Mouse (Mus musculus): ENCODE measurements around the gene Pigf.
"Not testable (repeated sequence)": the region's sequence is repeated elsewhere in the genome, so short reads cannot be mapped to it uniquely, and the experiment has no call there.

Pigf gene

DNA sequence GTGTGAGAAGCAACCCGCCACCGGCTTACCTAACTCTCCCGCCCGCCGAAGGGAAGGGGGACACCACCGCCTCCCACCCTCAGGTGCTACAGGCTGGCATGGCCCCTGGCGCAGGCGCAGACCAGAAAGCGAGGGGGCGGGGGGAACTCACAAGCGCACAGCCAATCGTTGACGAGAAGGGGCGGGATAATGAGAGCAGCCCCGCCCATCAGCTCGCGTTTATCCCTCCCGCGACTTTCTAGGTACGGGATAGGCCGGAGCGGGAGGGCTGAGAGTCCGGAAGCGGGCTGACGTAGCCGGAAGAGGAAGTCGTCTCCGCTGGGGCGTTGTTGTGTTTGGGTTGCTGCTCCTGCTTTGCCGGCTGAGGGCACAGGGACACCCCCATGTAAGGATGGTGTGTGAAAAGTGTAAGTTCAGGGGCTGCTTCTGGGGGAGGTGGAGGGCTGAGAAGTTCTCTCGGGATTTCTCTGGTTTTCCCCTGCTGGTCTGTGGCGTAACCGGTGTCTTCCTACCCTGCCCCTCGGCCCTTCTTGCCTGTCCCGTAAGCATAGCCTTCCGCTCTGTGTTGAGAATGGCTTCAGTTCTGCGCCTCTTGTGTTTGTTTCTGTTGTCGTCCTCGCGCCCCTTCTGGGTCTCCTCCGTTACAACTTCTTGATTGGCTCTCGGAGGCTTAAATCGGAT, at the start of gene Pigf, which contains the start of gene Cript:
Pigf (minus strand) TSS at position 138 of the 681 bp plus-strand sequence.
Cript (plus strand) TSS at position 282 of the 681 bp plus-strand sequence.
- Histone ChIP-seq H3K4me1 (replicated peaks; ENCODE audit: low read depth, low read length) (peaks cover 21% of the 10 kb centered on the region), H3K9me3 (ENCODE audit: low read length) (no peaks in the 10 kb centered on the region), H3K36me3 (ENCODE audit: insufficient read depth, low read length) (peaks cover 43% of the 10 kb centered on the region), H3K4me3 (replicated peaks; ENCODE audit: low read length) (peak within 1 kb of the TSS; percentile 95), H3K27me3 (ENCODE audit: insufficient read depth, low read length) (no peaks in the 10 kb centered on the region)
- TF ChIP-seq POU5F1 (IDR thresholded peaks at IDR 0.05; ENCODE audit: borderline replicate concordance, low read length), result no peak
- TF ChIP-seq CTCF (conservative IDR thresholded peaks at IDR 0.05; ENCODE audit: low read length), result no peak
- no peak for TF ChIP-seq NANOG (IDR thresholded peaks at IDR 0.05; ENCODE audit: borderline replicate concordance, low read length)

DNA sequence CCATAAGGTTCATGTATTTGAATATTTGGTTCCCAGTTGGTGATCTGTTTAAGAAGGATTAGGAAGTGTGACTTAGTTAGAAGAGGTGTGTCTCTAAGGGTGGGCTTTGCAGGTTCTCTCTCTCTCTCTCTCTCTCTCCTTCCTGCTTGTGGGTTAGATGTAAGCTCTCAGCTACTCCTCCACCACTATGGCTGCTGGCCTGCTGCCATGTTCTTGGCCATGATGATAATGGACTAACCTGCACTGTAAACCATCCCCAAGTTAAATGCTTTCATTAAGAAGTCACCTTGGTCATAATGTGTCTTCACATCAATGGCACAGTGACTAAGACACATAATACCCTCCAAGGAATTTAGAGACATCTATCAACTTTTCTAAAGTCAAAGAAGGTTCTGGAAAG, 48.3 kb upstream of the Pigf start:
- no peak overlapping the region for H3K4me3 ChIP-seq (replicated peaks; ENCODE audit: low read length)
- no peaks in the 10 kb centered on the region for H3K27me3 ChIP-seq (ENCODE audit: insufficient read depth, low read length)
- TF ChIP-seq POU5F1 (IDR thresholded peaks at IDR 0.05; ENCODE audit: borderline replicate concordance, low read length) (no peak), NANOG (IDR thresholded peaks at IDR 0.05; ENCODE audit: borderline replicate concordance, low read length) (no peak), CTCF (conservative IDR thresholded peaks at IDR 0.05; ENCODE audit: low read length) (no peak)
- no peaks in the 10 kb centered on the region for H3K9me3 ChIP-seq (ENCODE audit: low read length)
- no peaks in the 10 kb centered on the region for H3K4me1 ChIP-seq (replicated peaks; ENCODE audit: low read depth, low read length)
- H3K36me3 ChIP-seq (ENCODE audit: insufficient read depth, low read length), result no peaks in the 10 kb centered on the region

GRCm38 (mm10) chr17:87072766-87073440, 47.7 kb upstream of the Pigf start:
- Histone ChIP-seq H3K4me1 (replicated peaks; ENCODE audit: low read depth, low read length) (no peaks in the 10 kb centered on the region), H3K36me3 (ENCODE audit: insufficient read depth, low read length) (no peaks in the 10 kb centered on the region), H3K4me3 (replicated peaks; ENCODE audit: low read length) (no peak overlapping the region), H3K27me3 (ENCODE audit: insufficient read depth, low read length) (no peaks in the 10 kb centered on the region), H3K9me3 (ENCODE audit: low read length) (no peaks in the 10 kb centered on the region)
- TF ChIP-seq CTCF (conservative IDR thresholded peaks at IDR 0.05; ENCODE audit: low read length), result no peak
- no peak for TF ChIP-seq POU5F1 (IDR thresholded peaks at IDR 0.05; ENCODE audit: borderline replicate concordance, low read length)
- no peak for TF ChIP-seq NANOG (IDR thresholded peaks at IDR 0.05; ENCODE audit: borderline replicate concordance, low read length)

DNA sequence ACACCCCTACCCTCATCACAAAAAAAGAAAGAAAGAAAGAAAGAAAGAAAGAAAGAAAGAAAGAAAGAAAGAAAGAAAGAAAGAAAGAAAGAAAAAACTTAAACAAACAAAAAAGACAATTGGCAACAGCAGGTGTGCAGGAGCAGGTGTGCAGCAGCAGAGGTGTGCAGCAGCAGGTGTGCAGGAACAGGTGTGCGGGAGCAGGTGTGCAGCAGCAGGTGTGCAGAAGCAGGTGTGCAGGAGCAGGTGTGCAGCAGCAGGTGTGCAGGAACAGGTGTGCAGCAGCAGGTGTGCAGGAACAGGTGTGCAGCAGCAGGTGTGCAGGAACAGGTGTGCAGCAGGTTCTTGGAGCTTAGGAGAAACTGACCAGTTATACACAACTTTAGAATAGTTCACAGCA, 47.0 kb upstream of the Pigf start:
- H3K4me3 ChIP-seq (replicated peaks; ENCODE audit: low read length); H3K27me3 ChIP-seq (ENCODE audit: insufficient read depth, low read length): not testable (repeated sequence)

DNA sequence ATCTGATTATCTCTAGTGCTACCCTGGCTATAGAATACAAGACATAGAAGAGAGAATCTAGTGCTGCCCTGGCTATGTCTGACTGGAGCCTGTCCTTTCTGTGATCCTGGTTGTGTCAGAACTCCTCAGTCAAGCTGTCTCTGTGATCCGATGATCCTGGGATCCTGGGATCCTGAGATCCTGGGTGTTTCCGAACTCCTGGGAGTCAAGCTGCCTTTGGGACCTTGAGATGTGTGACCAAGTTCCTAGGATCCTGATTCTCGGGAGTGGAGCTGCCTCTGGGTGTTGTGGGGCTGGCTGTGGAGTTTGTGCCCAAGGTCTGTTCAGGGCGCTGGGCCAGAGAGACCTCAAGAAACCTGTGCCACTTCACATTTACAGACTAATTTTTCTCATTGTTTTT, 43.8 kb upstream of the Pigf start:
- Histone ChIP-seq H3K27me3 (ENCODE audit: insufficient read depth, low read length) (no peaks in the 10 kb centered on the region), H3K4me1 (replicated peaks; ENCODE audit: low read depth, low read length) (no peaks in the 10 kb centered on the region), H3K36me3 (ENCODE audit: insufficient read depth, low read length) (no peaks in the 10 kb centered on the region), H3K4me3 (replicated peaks; ENCODE audit: low read length) (no peak overlapping the region), H3K9me3 (ENCODE audit: low read length) (no peaks in the 10 kb centered on the region)
- TF ChIP-seq CTCF (conservative IDR thresholded peaks at IDR 0.05; ENCODE audit: low read length) (no peak), NANOG (IDR thresholded peaks at IDR 0.05; ENCODE audit: borderline replicate concordance, low read length) (no peak), POU5F1 (IDR thresholded peaks at IDR 0.05; ENCODE audit: borderline replicate concordance, low read length) (no peak)

More for the DNA sequence above, 47.0 kb upstream of the Pigf start:
- not testable (repeated sequence) for H3K9me3 ChIP-seq (ENCODE audit: low read length); H3K4me1 ChIP-seq (replicated peaks; ENCODE audit: low read depth, low read length); H3K36me3 ChIP-seq (ENCODE audit: insufficient read depth, low read length)

DNA sequence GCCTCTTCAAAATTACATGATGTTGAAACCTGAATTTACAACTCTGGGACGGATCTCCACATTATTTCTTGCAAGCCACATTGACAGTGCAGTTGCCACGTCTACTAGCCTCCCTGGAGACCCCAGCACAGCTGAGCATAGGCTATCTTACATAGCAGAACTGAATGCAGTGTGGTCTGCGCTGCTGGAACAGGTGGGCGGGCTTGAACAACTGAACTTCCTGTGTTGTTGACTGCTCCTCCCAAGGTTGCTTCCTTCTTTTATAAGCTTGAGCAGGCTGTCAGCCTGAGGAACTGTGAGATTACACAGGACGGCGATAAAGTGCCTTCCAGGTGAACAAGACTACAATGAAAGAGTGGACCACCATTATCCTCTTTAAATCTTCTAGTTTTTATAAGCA, 38.8 kb upstream of the Pigf start:
- Histone ChIP-seq H3K9me3 (ENCODE audit: low read length) (no peaks in the 10 kb centered on the region), H3K4me3 (replicated peaks; ENCODE audit: low read length) (no peak overlapping the region), H3K27me3 (ENCODE audit: insufficient read depth, low read length) (peaks cover 9% of the 10 kb centered on the region; the same call in 1 of the 2 replicates), H3K4me1 (replicated peaks; ENCODE audit: low read depth, low read length) (peaks cover 13% of the 10 kb centered on the region), H3K36me3 (ENCODE audit: insufficient read depth, low read length) (no peaks in the 10 kb centered on the region)
- TF ChIP-seq NANOG (IDR thresholded peaks at IDR 0.05; ENCODE audit: borderline replicate concordance, low read length) (no peak), POU5F1 (IDR thresholded peaks at IDR 0.05; ENCODE audit: borderline replicate concordance, low read length) (no peak), CTCF (conservative IDR thresholded peaks at IDR 0.05; ENCODE audit: low read length) (no peak)

- H3K27me3 ChIP-seq (ENCODE audit: insufficient read depth, low read length), result peaks cover 9% of the 10 kb centered on the region; the same call in 1 of the 2 replicates
- no peaks in the 10 kb centered on the region for H3K9me3 ChIP-seq (ENCODE audit: low read length)
- peak overlapping the region; percentile 69 for H3K4me3 ChIP-seq (replicated peaks; ENCODE audit: low read length)
- peaks cover 13% of the 10 kb centered on the region for H3K4me1 ChIP-seq (replicated peaks; ENCODE audit: low read depth, low read length)
- no peaks in the 10 kb centered on the region for H3K36me3 ChIP-seq (ENCODE audit: insufficient read depth, low read length)
- TF ChIP-seq CTCF (conservative IDR thresholded peaks at IDR 0.05; ENCODE audit: low read length), result no peak
- TF ChIP-seq NANOG (IDR thresholded peaks at IDR 0.05; ENCODE audit: borderline replicate concordance, low read length), result no peak
- no peak for TF ChIP-seq POU5F1 (IDR thresholded peaks at IDR 0.05; ENCODE audit: borderline replicate concordance, low read length)
Measured at GRCm38 (mm10) chr17:87063461-87063860, 38.3 kb upstream of the Pigf start.

- TF ChIP-seq POU5F1 (IDR thresholded peaks at IDR 0.05; ENCODE audit: borderline replicate concordance, low read length) (no peak), CTCF (conservative IDR thresholded peaks at IDR 0.05; ENCODE audit: low read length) (no peak), NANOG (IDR thresholded peaks at IDR 0.05; ENCODE audit: borderline replicate concordance, low read length) (no peak)
- no peaks in the 10 kb centered on the region for H3K9me3 ChIP-seq (ENCODE audit: low read length)
- peaks cover 9% of the 10 kb centered on the region; the same call in 1 of the 2 replicates for H3K27me3 ChIP-seq (ENCODE audit: insufficient read depth, low read length)
- peak overlapping the region; percentile 69 for H3K4me3 ChIP-seq (replicated peaks; ENCODE audit: low read length)
- H3K4me1 ChIP-seq (replicated peaks; ENCODE audit: low read depth, low read length), result peaks cover 13% of the 10 kb centered on the region
- no peaks in the 10 kb centered on the region for H3K36me3 ChIP-seq (ENCODE audit: insufficient read depth, low read length)
Measured at GRCm38 (mm10) chr17:87062639-87063038, 37.4 kb upstream of the Pigf start.
